8 mouse cellular contexts compared by ENCODE assay signal in genomic region chr5:95949946-95950701, GRCm38 (mm10). TPM values are rescaled to one million over a fixed set of nuclear protein-coding genes. Genes with fewer than 3 reads are reported as not detected.
DNase-seq lines count a peak whose midpoint lies in the region; ATAC-seq and TF ChIP-seq lines count a peak whose summit lies in the region.
"Had no signal": no experiment of that assay in that cellular context is flagged by ENCODE, and none has a peak within 500 bp of the region (broad histone marks: within the 10 kb centered on the region; RNA-seq: fewer than 3 reads in every experiment).

No protein-coding gene starts in this region.

- WGBS in kidney, embryonic 15.5 days: 24% methylated on average over 19 of the region's 19 CpGs

- no peaks in the 10 kb centered on the region for H3K27me3 ChIP-seq in kidney, embryonic 15.5 days
- H3K27me3 ChIP-seq: heart, embryonic 15.5 days had no signal

- no peaks in the 10 kb centered on the region for H3K9me3 ChIP-seq in kidney, embryonic 15.5 days (replicated peaks)
- H3K9me3 ChIP-seq: heart, embryonic 15.5 days had no signal

- DNase-seq in 3T3-L1 (ENCODE audit: low read depth, low spot score): peak; percentile 62
- DNase-seq in 416B (ENCODE audit: low read depth): peak; percentile 59
- DNase-seq in brain, embryonic 14.5 days (ENCODE audit: low read depth): peak; percentile 60
- DNase-seq in lung, postnatal 25 days (ENCODE audit: low spot score): peak; percentile 38
- peak; percentile 17 to 65 for DNase-seq in spleen, postnatal 4 days (ENCODE audit: low spot score in 2 of 2)

- peak overlapping the region; percentile 30; the same call in 1 of the 2 replicates for H3K4me2 ChIP-seq in kidney, embryonic 15.5 days
- H3K4me2 ChIP-seq: heart, embryonic 15.5 days had no signal

- H3K4me1 ChIP-seq in kidney, embryonic 15.5 days: peaks cover 7% of the 10 kb centered on the region

- H3K4me3 ChIP-seq in kidney, embryonic 15.5 days (replicated peaks): no peak overlapping the region
- H3K4me3 ChIP-seq: heart, embryonic 15.5 days had no signal

- no peak for TF ChIP-seq POLR2A in brain, embryonic 14.5 days (IDR thresholded peaks at IDR 0.05; ENCODE audit: borderline replicate concordance, extremely low read depth, insufficient read depth, insufficient read length, poor library complexity, severe bottlenecking)

- ATAC-seq in frontal cortex, adult (ENCODE audit: low TSS enrichment): 0 out of 2 replicates have a peak, but pooled peaks have one; percentile 62
- no peak for ATAC-seq in kidney, embryonic 15.5 days (replicated peaks; ENCODE audit: low FRiP score)

- peak; percentile 58; the same call in 1 of the 2 replicates for TF ChIP-seq CTCF in brain, embryonic 14.5 days (IDR thresholded peaks at IDR 0.05; ENCODE audit: borderline replicate concordance, extremely low read depth, insufficient read depth, insufficient read length)

- H3K9ac ChIP-seq in kidney, embryonic 15.5 days: no peak overlapping the region
- H3K9ac ChIP-seq: heart, embryonic 15.5 days had no signal

- H3K27ac ChIP-seq in kidney, embryonic 15.5 days: no peak overlapping the region
- H3K27ac ChIP-seq: heart, embryonic 15.5 days had no signal

- H3K36me3 ChIP-seq in kidney, embryonic 15.5 days: no peaks in the 10 kb centered on the region
- H3K36me3 ChIP-seq: heart, embryonic 15.5 days had no signal

RNA-seq across cellular contexts. Expression of gene Cxcl13, which starts 6.6 kb away (rescaled TPM):
- not detected in 2 replicates for polyA plus RNA-seq in brain, embryonic 14.5 days (2012; rRNA removed)
- polyA plus RNA-seq in kidney, embryonic 15.5 days (2015; fragmentation: Nextera tagmentation; extraction: Ambion mirVana): 7.2 and 8.9 TPM in 2 replicates
